Mouse (Mus musculus) heart, embryonic 13.5 days (tissue): ENCODE results near the gene Etfdh. TPM values are rescaled to one million over a fixed set of nuclear protein-coding genes. Genes with fewer than 3 reads are reported as not detected.

Experiments
- ATAC-seq: fragments of 200-750 bp; cut with Nextera tagmentation; 2 replicates; pipeline ENCODE4 v1.8.0; 2017; ENCODE audit warnings: moderate TSS enrichment; ENCODE audit not compliant: insufficient number of reproducible peaks, low FRiP score, low TSS enrichment; ENCODE audit errors: extremely low read depth
- H3K27ac ChIP-seq: fragments of 300-500 bp; sonication (generic); replicated peaks from 2 replicates; pipeline ENCODE4 v1.5.1; 2015; ENCODE audit warnings: moderate library complexity, mild to moderate bottlenecking, inconsistent platforms
- H3K27me3 ChIP-seq: fragments of 300-500 bp; sonication (generic); replicated peaks from 2 replicates; pipeline ENCODE4 v1.6.1; 2015; ENCODE audit warnings: mild to moderate bottlenecking, inconsistent platforms
- H3K36me3 ChIP-seq: fragments of 300-500 bp; sonication (generic); 2 replicates; pipeline ENCODE4 v1.6.1; 2015; ENCODE audit warnings: mild to moderate bottlenecking, inconsistent platforms
- H3K4me1 ChIP-seq: fragments of 300-500 bp; sonication (generic); 2 replicates; pipeline ENCODE4 v1.6.1; 2015; ENCODE audit warnings: inconsistent platforms
- H3K4me2 ChIP-seq: fragments of 300-500 bp; sonication (generic); 2 replicates; pipeline ENCODE4 v1.6.1; 2015; ENCODE audit warnings: inconsistent platforms, mild to moderate bottlenecking, moderate library complexity
- H3K4me3 ChIP-seq: fragments of 300-500 bp; sonication (generic); 2 replicates; pipeline ENCODE4 v1.5.1; 2015; ENCODE audit warnings: moderate library complexity, mild to moderate bottlenecking, inconsistent platforms
- H3K9ac ChIP-seq: fragments of 300-500 bp; sonication (generic); 2 replicates; pipeline ENCODE4 v1.6.1; 2015; ENCODE audit warnings: inconsistent platforms, mild to moderate bottlenecking, moderate library complexity
- H3K9me3 ChIP-seq: fragments of 300-500 bp; sonication (generic); 2 replicates; pipeline ENCODE4 v1.6.1; 2016; ENCODE audit warnings: inconsistent platforms
- WGBS: fragments of 180-500 bp; shearing (Covaris S2); methylation state at CpG from one replicate; pipeline ENCODE4 v1.1.7; 2015; ENCODE audit warnings: mixed read lengths; 5-methylcytosine and 5-hydroxymethylcytosine counted together
- polyA plus RNA-seq: library from polyadenylated mRNA; unstranded; fragments of >200 nt; fragmentation: Nextera tagmentation; extraction: Ambion mirVana; gene quantifications from 2 replicates; pipeline ENCODE4 v1.2.1, GENCODE M21; 2015

Gene Etfdh
- polyA plus RNA-seq = 132 and 144 TPM in 2 replicates

DNA sequence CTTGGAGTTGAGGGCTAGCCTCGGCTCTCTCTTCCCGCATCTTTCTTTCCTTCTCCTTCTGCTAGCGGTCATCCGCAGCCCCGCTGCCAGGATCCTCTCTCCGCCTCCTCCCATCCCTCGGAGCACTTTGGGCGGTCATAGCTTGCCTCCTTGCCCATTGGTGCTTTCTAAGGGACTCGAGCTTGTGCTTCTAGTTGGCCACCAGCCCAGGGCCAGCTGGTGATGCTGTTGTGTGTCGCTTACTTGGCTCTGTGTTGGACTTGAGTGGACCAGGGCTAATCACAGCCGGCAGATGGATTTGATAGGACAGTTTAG, at the start of gene Etfdh:
Etfdh (minus strand) TSS at position 85 of the 315 bp plus-strand sequence.
- peak; percentile 11; the same call in 1 of the 2 replicates for ATAC-seq
- Histone ChIP-seq H3K4me3 (peak within 1 kb of the TSS; percentile 80), H3K4me1 (peaks cover 17% of the 10 kb centered on the region), H3K4me2 (peak within 1 kb of the TSS; percentile 74), H3K36me3 (peaks cover 28% of the 10 kb centered on the region), H3K27me3 (no peaks in the 10 kb centered on the region), H3K27ac (peak within 1 kb of the TSS; percentile 92), H3K9ac (peak within 1 kb of the TSS; percentile 90), H3K9me3 (0 out of 2 replicates have a peak, but pooled peaks cover 4% of the 10 kb centered on the region)
- WGBS = 2% methylated on average over 11 of the region's 11 CpGs

DNA sequence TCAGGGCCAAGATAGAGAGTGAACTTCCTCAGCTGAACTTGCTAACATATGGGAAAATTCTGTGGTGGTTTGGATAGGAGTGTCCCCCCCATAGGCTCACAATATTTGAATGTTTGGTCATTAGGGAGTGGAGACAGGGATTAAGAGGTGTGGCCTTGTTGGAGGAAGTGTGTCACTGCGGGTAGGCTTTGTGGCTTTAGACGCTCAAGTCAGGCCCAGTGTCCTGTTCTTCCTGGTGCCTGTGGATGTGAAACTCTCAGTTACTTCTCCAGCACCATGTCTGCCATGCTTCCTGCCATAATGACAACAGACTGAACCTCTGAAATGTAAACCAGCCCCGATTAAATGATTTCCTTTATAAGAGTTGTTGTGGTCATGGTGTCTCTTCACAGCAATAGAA, 47.1 kb upstream of the Etfdh start:
- no peak overlapping the region for H3K4me2 ChIP-seq
- H3K9me3 ChIP-seq = no peaks in the 10 kb centered on the region
- no peaks in the 10 kb centered on the region for H3K27me3 ChIP-seq
- H3K9ac ChIP-seq = no peak overlapping the region
- no peaks in the 10 kb centered on the region for H3K4me1 ChIP-seq
- no peaks in the 10 kb centered on the region for H3K36me3 ChIP-seq
- WGBS = 88% methylated on average over 3 of the region's 3 CpGs
- H3K4me3 ChIP-seq = no peak overlapping the region
- no peak overlapping the region for H3K27ac ChIP-seq
- ATAC-seq = no peak

DNA sequence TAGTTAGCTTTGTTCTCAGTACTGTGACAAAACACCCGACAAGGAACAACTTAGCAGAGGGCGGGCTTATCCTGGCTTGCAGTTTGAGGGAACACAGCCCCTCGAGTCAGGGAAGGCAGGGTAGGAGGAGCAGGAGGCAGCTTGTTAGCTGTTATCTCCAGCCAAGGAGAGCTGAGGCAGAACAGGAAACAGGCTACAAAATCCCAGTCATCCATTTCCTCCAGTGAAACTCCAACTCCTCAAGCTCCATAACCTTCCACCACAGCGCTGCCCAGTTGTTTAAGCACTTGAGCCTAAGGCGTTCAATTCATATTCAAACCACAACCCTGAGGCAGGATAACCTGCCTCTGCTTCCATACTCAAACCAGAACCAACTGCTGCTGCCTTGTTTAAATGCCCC, 45.3 kb upstream of the Etfdh start:
- no peak overlapping the region for H3K9ac ChIP-seq
- no peaks in the 10 kb centered on the region for H3K4me1 ChIP-seq
- no peak overlapping the region for H3K4me2 ChIP-seq
- no peak for ATAC-seq
- 73% methylated on average over 5 of the region's 5 CpGs for WGBS
- no peaks in the 10 kb centered on the region for H3K36me3 ChIP-seq
- H3K4me3 ChIP-seq = no peak overlapping the region
- no peak overlapping the region for H3K27ac ChIP-seq
- H3K9me3 ChIP-seq = no peaks in the 10 kb centered on the region
- H3K27me3 ChIP-seq = no peaks in the 10 kb centered on the region

DNA sequence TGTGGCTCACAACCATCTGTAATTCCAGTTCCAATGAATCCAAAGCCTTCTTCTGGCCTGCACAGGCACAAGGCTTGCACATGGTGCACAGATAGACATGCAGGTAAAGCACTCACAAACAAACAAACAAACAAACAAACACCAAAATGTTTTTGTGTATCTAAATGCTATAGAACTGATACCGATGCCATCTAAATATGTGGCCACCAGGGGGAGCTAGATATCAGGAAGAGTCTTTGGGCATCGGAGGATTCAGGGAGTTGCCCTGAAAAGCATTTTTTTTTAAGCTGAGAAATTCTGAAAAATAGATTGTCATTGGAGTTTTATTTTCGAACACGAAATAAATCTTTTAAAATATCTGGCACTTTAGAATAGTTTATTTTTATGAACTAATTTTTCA, 43.8 kb upstream of the Etfdh start:
- no peak for ATAC-seq
- Histone ChIP-seq H3K9me3 (no peaks in the 10 kb centered on the region), H3K27me3 (no peaks in the 10 kb centered on the region), H3K4me3 (no peak overlapping the region), H3K36me3 (no peaks in the 10 kb centered on the region), H3K27ac (no peak overlapping the region), H3K4me1 (no peaks in the 10 kb centered on the region), H3K9ac (no peak overlapping the region), H3K4me2 (no peak overlapping the region)
- WGBS = 9% methylated on average over 4 of the region's 4 CpGs

DNA sequence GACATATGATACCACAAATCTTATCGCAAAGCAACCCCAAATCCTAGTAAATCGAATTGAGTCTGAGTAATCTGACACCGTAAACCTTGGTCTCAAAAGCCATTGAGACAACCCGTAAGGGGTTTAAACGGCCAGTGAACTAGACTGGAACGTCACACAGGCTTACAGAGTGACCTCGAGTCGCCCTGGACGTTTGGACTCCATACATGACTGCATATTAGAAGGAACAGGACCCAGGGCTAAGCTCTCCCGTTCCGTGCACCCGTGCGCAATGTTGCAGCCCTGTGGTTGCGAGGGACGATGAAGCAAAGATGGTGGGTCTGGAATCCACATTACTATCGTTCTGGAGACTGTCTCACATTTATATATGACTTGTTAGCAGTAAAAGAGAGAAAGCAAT, 42.9 kb upstream of the Etfdh start:
- Histone ChIP-seq H3K36me3 (no peaks in the 10 kb centered on the region), H3K4me3 (no peak overlapping the region), H3K9ac (no peak overlapping the region), H3K27me3 (no peaks in the 10 kb centered on the region), H3K4me1 (no peaks in the 10 kb centered on the region), H3K9me3 (no peaks in the 10 kb centered on the region), H3K4me2 (no peak overlapping the region), H3K27ac (no peak overlapping the region)
- ATAC-seq = no peak
- WGBS = 82% methylated on average over 16 of the region's 16 CpGs

DNA sequence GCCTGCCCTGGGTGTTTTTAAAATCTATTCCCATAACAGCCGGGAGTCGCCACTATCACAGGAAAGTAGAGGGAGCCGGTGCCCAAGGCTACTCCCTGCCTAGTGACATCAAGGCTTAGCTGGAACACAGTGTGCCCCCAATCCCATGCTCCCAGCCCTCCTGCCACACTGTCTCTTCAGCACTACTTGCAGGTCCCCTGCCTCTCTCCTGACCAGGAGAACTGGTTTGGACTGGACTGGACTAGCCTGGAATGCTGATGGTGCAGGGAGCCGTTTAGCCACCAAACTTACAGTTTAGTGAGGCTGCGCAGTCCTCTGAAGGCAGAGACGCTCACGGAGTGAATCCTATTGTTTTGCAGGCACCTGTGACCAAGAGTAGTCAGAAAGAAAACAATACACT, 41.3 kb upstream of the Etfdh start:
- Histone ChIP-seq H3K4me3 (no peak overlapping the region), H3K9me3 (no peaks in the 10 kb centered on the region), H3K4me1 (no peaks in the 10 kb centered on the region), H3K9ac (no peak overlapping the region), H3K27ac (no peak overlapping the region), H3K27me3 (no peaks in the 10 kb centered on the region), H3K4me2 (no peak overlapping the region), H3K36me3 (no peaks in the 10 kb centered on the region)
- no peak for ATAC-seq
- WGBS = 75% methylated on average over 7 of the region's 7 CpGs

DNA sequence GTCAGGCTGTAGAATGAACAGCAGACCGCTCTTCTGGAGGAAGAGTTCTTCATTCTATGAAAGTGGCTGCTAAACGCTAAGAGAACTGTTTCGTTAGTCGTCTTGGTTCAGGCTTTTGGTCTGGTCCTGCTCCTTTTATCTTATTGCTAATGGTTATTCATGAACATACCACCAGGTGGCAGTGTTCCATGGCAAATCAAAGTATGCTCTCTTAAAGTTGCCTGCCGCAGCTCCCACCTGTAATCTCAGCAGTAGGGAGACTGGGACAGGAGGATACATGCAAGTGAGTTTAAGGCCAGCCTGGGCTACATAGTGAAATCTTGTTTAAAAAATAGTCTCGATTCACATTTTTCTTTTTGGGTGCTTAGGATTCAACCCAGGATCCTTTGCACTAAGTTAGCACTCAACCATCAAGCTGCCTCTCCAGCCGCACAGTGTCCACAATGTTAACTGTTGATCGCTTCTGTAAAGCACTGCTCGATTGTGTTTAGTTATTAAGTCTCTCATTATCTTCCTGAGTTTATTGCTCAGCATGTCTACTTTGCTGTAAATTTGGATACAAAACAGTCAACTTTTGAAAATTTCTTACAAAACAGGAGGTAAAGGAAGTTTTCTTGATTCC, 35.6 kb upstream of the Etfdh start:
- H3K27ac ChIP-seq = no peak overlapping the region
- ATAC-seq = no peak
- H3K4me3 ChIP-seq = no peak overlapping the region
- 0 out of 2 replicates have a peak overlapping the region, but pooled peaks have one; percentile 12 for H3K4me2 ChIP-seq
- 31% methylated on average over 9 of the region's 9 CpGs for WGBS
- H3K9ac ChIP-seq = no peak overlapping the region
- H3K36me3 ChIP-seq = no peaks in the 10 kb centered on the region
- H3K4me1 ChIP-seq = no peaks in the 10 kb centered on the region
- H3K9me3 ChIP-seq = no peaks in the 10 kb centered on the region
- no peaks in the 10 kb centered on the region for H3K27me3 ChIP-seq

DNA sequence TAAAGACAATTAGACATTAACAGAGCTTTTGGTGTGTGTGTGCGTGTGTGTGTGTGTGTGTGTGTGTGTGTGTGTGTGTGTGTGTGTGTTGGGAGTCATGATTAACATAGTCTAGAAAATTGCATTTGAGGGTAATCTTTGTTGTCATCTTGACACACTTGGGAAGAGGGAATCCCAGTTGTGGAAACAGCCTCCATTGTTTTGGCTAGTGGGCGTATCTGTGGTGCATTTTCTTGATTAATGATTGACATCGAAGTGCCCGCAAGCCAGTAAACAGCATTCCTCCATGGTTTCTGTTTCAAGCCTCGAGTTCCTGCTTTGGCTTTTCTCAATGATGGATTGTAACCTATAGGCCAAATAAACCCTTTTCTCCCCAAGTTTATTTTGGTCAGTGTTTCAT, 27.4 kb upstream of the Etfdh start:
- 63% methylated on average over 5 of the region's 5 CpGs for WGBS
- Histone ChIP-seq H3K4me1 (no peaks in the 10 kb centered on the region), H3K36me3 (no peaks in the 10 kb centered on the region), H3K27me3 (no peaks in the 10 kb centered on the region), H3K4me3 (no peak overlapping the region), H3K9me3 (no peaks in the 10 kb centered on the region), H3K4me2 (no peak overlapping the region), H3K27ac (no peak overlapping the region), H3K9ac (no peak overlapping the region)
- no peak for ATAC-seq

DNA sequence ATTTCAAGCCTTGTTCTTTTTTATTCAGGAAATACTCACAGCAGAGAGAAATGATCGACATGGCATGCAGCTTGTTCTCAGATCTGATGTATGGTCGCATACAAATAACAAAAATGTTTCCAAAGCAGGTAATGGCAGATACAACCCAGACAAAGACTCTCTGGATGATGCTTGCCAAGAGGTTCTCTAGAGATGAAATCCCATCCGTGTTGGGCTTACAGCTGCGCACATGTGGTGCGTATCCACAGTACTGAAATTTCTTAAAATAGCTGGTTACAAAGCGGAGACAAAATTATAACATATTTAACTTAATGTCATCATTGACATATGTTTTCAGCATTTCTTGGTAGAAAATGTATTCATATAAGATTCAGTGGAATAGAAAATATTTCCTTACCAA, 22.8 kb upstream of the Etfdh start:
- no peaks in the 10 kb centered on the region for H3K36me3 ChIP-seq
- H3K9me3 ChIP-seq = no peaks in the 10 kb centered on the region
- 81% methylated on average over 6 of the region's 6 CpGs for WGBS
- no peak for ATAC-seq
- no peak overlapping the region for H3K4me3 ChIP-seq
- H3K4me2 ChIP-seq = no peak overlapping the region
- H3K27me3 ChIP-seq = no peaks in the 10 kb centered on the region
- H3K27ac ChIP-seq = no peak overlapping the region
- no peaks in the 10 kb centered on the region for H3K4me1 ChIP-seq
- no peak overlapping the region for H3K9ac ChIP-seq

DNA sequence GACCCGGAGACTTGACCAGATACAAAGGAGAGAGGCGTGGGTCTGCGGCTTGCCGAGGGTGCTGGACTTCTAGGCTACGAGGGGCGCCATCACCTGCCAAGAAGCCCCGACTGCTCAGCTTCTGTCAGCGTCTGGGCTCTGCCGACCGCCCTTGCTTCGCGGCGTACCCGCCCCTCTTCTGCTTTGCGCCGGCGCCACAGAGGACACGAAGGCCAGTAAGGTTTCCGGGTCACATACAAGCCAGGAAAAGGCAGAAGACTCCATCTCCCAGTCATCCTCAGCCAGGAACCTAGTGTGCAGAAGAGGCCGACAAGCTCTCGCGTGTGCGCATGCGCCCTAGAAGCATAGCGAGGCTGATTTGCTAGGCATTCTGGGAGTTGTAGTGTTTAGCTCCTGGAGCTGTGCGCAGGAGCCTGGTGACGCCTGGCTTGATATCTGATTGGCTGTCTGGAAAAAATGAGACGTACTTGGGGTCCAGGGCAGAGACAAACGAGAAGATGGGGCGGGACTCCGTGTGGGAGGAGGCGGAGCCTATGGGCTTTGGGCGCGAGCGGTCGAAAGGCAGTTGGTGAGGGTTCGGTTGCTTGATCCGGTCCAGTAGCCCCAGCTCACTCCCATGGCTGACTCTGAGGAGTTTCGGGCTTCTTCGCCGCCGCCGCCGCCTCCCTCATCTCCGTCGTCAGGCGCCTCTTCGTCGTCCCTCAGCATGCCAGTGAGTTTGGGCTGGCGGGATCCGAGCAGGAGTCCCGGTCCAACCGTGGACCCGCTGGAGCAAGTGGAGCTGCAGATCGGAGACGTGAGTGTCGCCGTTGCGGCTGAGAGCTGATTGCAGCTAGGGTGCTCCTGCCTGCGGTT, 512 bp downstream of the Etfdh start, which contains the start of gene 4930579G24Rik:
4930579G24Rik (plus strand) TSS at position 519 of the 855 bp plus-strand sequence.
- Histone ChIP-seq H3K9ac (peak within 1 kb of the TSS; percentile 90), H3K27ac (peak within 1 kb of the TSS; percentile 92), H3K4me1 (peaks cover 17% of the 10 kb centered on the region), H3K27me3 (no peaks in the 10 kb centered on the region), H3K4me3 (peak within 1 kb of the TSS; percentile 80), H3K4me2 (peak within 1 kb of the TSS; percentile 74), H3K9me3 (0 out of 2 replicates have a peak, but pooled peaks cover 2% of the 10 kb centered on the region), H3K36me3 (peaks cover 26% of the 10 kb centered on the region)
- ATAC-seq = peak; percentile 98
- under 1% methylated on average over 60 of the region's 60 CpGs for WGBS

DNA sequence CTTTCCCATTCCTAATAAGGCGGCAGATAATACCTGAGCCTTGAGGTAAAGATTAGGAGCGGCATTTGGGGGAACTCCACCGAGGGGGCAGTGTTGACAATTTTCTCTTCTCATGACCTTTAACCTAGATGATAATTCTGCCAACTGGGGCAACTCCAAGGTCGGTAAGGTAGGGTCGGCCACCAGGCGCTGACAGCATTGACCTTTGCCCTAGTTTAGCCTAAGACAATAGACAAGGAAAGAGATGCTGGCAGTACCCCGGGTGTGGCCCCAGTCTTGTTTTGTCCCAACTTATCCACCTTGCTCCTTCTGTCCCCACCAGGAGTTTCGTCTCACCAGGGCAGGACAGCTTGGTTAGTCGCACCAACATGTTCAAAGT, 1.1 kb downstream of the Etfdh start:
- under 1% methylated on average over 9 of the region's 9 CpGs for WGBS
- peak overlapping the region; percentile 92 for H3K27ac ChIP-seq
- ATAC-seq = peak; percentile 11; the same call in 1 of the 2 replicates
- no peaks in the 10 kb centered on the region for H3K9me3 ChIP-seq
- peak overlapping the region; percentile 74 for H3K4me2 ChIP-seq
- peaks cover 17% of the 10 kb centered on the region for H3K4me1 ChIP-seq
- H3K27me3 ChIP-seq = no peaks in the 10 kb centered on the region
- peak overlapping the region; percentile 87 for H3K9ac ChIP-seq
- H3K4me3 ChIP-seq = peak overlapping the region; percentile 80
- H3K36me3 ChIP-seq = peaks cover 23% of the 10 kb centered on the region
